Mouse (Mus musculus): ENCODE measurements around the gene D1Ertd622e. TPM values are rescaled to one million over a fixed set of nuclear protein-coding genes. Genes with fewer than 3 reads are reported as not detected.
A peak's percentile ranks its signal among the peaks of the same experiment; 100 is the strongest.

Gene D1Ertd622e
- total RNA-seq (2017) = 115 to 144 TPM (median 137 TPM) in 3 replicates

DNA sequence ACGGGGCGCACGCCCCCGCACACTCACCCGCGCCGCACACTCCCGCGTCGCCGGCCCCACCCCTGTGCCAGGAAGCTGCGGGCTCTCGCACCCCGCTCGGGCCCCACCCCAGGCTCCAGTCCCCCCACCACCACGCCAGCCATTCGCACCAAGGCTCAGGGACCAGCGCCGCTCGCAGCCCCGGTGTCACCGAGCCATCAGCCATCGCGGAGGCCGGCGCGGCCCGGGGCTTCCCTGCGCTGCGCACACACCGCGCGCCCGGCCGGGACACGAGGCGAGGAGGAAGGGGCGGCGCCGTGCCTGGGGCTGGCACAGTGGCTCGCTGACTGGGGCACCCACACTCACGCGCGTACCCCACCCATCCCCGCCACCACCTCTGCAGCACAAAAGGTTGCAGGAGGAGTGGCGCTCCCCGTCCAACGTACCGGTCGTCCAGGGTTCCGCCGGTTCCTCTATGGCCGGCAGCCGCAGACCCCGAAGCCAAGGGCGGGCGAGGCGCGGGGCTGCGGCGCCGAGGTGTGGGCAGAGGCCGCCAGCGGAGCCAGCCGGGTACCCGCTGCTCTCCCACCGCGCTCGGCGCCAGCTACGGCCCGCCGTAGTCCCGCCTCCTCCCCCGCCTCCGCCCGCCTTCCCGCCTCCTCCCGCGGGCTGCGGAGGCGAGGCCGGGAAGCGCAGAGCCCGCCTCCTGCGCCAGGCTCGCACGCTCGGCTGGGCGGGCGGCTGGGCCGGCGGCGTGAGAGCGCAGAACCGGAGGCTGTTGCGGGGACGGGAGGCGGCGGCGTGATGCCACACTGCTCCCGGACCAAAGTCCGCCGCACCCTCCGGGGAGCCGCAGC is at the start of gene D1Ertd622e:
D1Ertd622e (minus strand) TSS at position 669 of the 836 bp plus-strand sequence.
- peak; percentile 48 for ATAC-seq (replicated peaks; ENCODE audit: insufficient number of reproducible peaks, low FRiP score, low TSS enrichment, poor library complexity, severe bottlenecking)

- ATAC-seq (replicated peaks; ENCODE audit: insufficient number of reproducible peaks, low FRiP score, low TSS enrichment, poor library complexity, severe bottlenecking) = no peak
Measured at GRCm38 (mm10) chr1:97710520-97710919, 48.6 kb upstream of the D1Ertd622e start.

DNA sequence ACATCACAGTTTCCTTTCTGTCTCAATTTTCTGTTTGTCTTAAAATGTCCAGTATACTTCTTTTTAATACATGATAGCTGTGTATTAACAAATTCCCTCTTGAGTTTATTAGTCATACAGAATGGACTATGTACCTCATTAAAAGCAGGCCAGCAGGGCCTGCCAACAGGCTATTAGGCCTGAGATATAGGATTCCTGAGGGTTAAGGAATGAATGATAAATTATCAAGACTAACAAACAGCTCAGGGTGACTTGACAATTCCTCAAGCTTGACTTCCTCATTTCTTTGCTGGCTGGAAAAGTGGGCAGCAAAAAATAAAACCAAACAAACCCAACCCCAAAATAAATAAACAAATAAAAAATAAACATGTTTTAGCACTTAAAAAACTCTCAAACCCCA is 43.5 kb upstream of the D1Ertd622e start:
- ATAC-seq (replicated peaks; ENCODE audit: insufficient number of reproducible peaks, low FRiP score, low TSS enrichment, poor library complexity, severe bottlenecking) = no peak

GRCm38 (mm10) chr1:97704646-97705045 is 42.8 kb upstream of the D1Ertd622e start:
- no peak for ATAC-seq (replicated peaks; ENCODE audit: insufficient number of reproducible peaks, low FRiP score, low TSS enrichment, poor library complexity, severe bottlenecking)

DNA sequence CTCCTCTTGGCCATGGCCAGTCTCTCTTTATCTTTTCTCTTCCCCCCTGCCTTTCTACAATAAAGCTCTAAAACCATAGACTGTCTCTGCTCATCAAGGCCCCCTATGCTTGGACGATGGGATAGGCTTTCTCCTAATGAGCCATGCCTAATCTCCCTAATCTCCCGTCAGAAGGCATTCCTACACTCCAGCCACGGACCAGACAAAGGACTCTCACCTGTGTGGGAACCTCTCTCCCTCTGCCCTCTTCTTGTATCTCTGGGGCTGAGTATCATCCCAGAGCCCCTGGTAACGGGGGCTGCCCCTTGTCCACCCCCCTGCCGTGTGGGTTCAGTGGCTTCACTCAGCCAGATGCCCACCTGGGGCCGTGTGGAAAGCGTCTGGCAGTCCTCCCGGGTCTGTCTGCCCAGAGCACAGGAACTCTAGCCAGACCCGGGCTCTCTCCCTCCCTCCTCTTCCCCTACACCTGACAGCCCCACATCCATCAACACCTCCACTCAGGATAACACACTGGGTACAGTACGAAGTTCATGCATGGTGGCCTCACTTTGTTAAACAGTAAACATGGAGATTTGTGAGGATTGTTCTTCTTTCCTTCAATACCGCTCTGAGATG is 37.2 kb upstream of the D1Ertd622e start:
- ATAC-seq (replicated peaks; ENCODE audit: insufficient number of reproducible peaks, low FRiP score, low TSS enrichment, poor library complexity, severe bottlenecking) = no peak

- no peak for ATAC-seq (replicated peaks; ENCODE audit: insufficient number of reproducible peaks, low FRiP score, low TSS enrichment, poor library complexity, severe bottlenecking)
Measured at GRCm38 (mm10) chr1:97697273-97697672, 35.4 kb upstream of the D1Ertd622e start.

DNA sequence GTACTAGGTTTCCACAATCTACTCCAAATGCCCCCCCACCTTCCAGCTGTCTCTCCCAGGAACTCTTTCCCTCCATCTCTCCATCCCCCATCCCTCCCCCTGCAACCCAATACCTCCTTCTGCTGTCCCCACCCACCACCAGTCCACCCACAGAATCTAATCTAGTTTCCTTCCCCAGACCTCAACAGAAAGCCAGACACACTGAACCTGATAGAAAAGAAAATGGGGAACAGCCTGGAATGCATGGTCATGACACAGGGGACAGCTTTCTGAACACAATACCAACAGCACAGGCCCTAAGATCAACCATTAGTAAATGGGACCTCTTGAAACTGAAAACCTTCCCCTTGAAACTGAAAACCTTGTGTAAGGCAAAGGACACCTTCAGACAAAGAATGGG is 32.0 kb upstream of the D1Ertd622e start:
- no peak for ATAC-seq (replicated peaks; ENCODE audit: insufficient number of reproducible peaks, low FRiP score, low TSS enrichment, poor library complexity, severe bottlenecking)

DNA sequence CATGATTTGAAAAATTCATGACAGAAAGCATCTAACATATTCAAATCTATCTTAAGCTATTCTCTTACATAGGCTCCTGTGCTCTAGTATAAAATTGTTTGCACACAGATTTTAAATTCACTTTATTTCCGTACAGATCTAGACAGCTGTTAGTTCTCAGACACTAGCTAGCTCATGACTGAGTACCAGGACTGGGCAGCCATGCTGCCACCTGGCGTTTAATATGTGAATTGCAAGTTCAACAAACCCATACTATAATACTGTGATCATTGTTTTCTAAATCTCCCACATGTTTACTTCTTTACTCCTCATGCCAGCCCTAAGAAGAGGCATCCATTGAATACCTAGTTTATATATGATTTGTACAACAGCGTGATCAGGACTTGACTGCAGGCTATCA is 26.9 kb upstream of the D1Ertd622e start:
- peak; percentile 84 for ATAC-seq (replicated peaks; ENCODE audit: insufficient number of reproducible peaks, low FRiP score, low TSS enrichment, poor library complexity, severe bottlenecking)

DNA sequence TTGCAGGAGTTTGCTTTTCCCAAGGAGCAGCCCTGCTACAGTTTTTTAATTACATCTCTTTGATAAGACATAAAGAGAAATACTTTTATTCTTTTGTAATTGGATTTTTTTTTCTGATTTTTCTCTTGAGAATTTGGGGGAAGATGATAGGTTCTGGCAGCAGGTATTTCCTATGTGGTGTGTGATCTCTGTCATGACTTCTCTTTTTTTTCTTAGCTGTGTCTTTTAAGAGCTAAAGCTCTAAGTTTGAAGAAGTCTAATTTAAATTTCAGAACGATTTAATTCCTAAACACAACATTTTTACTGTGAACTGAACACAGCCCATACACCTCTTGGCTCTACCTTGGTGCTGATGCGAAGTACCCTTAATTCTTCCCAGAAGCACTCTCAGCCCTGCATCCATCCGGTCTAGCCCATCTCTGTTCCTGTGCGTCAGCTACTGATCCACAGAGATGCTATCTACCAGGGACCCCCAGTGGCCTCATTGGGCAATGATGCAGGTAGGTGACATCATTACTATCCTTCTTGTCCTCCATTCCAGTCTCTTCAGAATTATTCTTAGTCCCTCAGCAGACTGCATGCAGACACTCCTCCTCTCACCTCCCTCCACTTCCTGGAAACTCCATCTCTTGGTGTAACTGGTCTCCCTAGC is 14.8 kb upstream of the D1Ertd622e start:
- peak; percentile 35; the same call in 1 of the 2 replicates for ATAC-seq (replicated peaks; ENCODE audit: insufficient number of reproducible peaks, low FRiP score, low TSS enrichment, poor library complexity, severe bottlenecking)

DNA sequence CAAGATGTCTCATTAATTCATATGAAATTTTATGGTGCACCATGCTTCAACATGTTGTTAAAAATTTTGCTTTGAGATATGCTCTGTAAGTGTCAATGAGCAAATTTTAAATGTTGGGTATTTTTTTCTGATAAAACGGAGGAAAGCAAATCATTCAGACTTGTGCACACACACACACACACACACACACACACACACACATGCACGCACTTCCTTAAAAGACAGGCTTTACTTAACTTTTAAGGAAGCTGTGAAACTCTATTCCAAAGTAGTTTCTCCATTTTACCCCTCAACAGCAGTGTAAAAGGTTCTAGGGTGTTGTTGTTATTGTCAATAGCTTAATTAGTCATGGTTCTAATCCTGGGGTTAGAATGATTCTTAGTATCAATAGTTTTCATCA is 14.2 kb upstream of the D1Ertd622e start:
- ATAC-seq (replicated peaks; ENCODE audit: insufficient number of reproducible peaks, low FRiP score, low TSS enrichment, poor library complexity, severe bottlenecking) = peak; percentile 95

DNA sequence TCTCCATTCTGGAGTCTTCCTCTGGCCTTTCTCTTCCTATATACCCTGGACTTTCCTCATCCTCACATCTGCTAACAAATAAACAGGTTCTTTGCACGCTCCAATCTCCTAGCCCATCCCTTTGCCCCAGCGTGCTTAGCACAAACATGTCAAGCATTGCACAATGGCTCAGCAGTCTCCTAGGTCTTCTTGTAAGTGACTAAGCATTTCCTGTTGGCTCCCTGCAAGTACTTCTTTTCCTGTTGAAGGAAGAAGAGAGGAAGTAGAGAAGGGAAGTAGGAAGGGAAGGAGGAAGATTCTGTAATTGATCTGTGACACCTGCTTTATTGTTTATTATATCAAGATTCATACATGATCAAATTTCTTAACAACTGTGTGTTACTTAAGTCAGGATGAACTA is 11.0 kb upstream of the D1Ertd622e start:
- peak; percentile 81 for ATAC-seq (replicated peaks; ENCODE audit: insufficient number of reproducible peaks, low FRiP score, low TSS enrichment, poor library complexity, severe bottlenecking)

- no peak for ATAC-seq (replicated peaks; ENCODE audit: insufficient number of reproducible peaks, low FRiP score, low TSS enrichment, poor library complexity, severe bottlenecking)
Measured at GRCm38 (mm10) chr1:97667288-97667687, 5.4 kb upstream of the D1Ertd622e start.

- ATAC-seq (replicated peaks; ENCODE audit: insufficient number of reproducible peaks, low FRiP score, low TSS enrichment, poor library complexity, severe bottlenecking) = 0 out of 2 replicates have a peak, but pooled peaks have one; percentile 10
Measured at GRCm38 (mm10) chr1:97662324-97662723, 450 bp upstream of the D1Ertd622e start.

GRCm38 (mm10) chr1:97660687-97661405 is 1.0 kb downstream of the D1Ertd622e start:
- no peak for ATAC-seq (replicated peaks; ENCODE audit: insufficient number of reproducible peaks, low FRiP score, low TSS enrichment, poor library complexity, severe bottlenecking)

- peak; percentile 79 for ATAC-seq (replicated peaks; ENCODE audit: insufficient number of reproducible peaks, low FRiP score, low TSS enrichment, poor library complexity, severe bottlenecking)
Measured at GRCm38 (mm10) chr1:97659405-97659804, 2.5 kb downstream of the D1Ertd622e start.

DNA sequence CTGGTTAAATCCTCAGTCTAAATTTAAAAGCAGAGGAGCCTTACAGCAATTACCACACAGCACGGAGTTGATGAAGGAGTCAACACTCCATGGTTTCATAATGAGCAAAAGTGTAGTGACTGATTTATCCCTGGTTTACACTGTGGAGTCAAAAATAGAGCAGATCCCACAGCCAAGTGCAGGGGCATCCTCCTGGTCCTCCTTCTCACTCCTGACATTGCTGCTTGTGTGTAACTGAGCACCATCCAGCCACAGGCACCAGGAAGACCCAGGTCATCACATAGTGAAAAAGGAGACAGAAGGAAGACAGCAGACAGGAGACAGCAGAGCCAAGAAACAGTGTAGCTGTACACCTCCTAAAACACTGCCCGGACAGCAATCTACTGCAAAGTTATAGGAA is 4.1 kb downstream of the D1Ertd622e start:
- no peak for ATAC-seq (replicated peaks; ENCODE audit: insufficient number of reproducible peaks, low FRiP score, low TSS enrichment, poor library complexity, severe bottlenecking)

DNA sequence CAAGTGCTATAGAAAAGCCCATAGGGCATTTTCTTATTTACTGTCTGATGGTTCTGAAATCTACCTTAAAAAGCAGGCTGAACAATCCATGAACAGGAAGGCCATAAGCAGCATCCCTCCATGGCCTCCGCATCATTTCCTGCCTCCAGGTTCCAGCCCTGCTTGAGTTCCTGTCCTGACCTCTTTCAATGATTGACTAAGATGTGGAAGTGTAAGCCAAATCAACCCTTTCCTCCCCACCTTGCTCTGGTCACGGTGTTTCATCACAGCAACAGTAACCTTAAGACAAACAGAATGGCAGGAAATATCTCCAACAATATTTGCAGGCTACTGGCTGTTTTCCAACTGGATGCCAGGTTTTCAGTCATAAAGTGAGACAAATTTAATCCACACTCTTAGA is 4.7 kb downstream of the D1Ertd622e start:
- ATAC-seq (replicated peaks; ENCODE audit: insufficient number of reproducible peaks, low FRiP score, low TSS enrichment, poor library complexity, severe bottlenecking) = no peak

GRCm38 (mm10) chr1:97654397-97654975 is 7.4 kb downstream of the D1Ertd622e start:
- no peak for ATAC-seq (replicated peaks; ENCODE audit: insufficient number of reproducible peaks, low FRiP score, low TSS enrichment, poor library complexity, severe bottlenecking)

All from monocyte, adult 5-6 weeks (primary cell).